ENCODE assay signal across 8 mouse cellular contexts in genomic region chr5:125141525-125141880, GRCm38 (mm10). TPM values are rescaled to one million over a fixed set of nuclear protein-coding genes. Genes with fewer than 3 reads are reported as not detected.
DNase-seq lines count a peak whose midpoint lies in the region; ATAC-seq and TF ChIP-seq lines count a peak whose summit lies in the region.

No protein-coding gene starts in this region.

- H3K4me3 ChIP-seq in kidney, embryonic 15.5 days (replicated peaks) = peak overlapping the region; percentile 34
- no peak overlapping the region for H3K4me3 ChIP-seq in embryonic fibroblast, embryonic 13.5 days (ENCODE audit: insufficient read depth, low read length)

- 0 out of 2 replicates have a peak overlapping the region, but pooled peaks have one; percentile 29 for H3K9ac ChIP-seq in kidney, embryonic 15.5 days

- peak overlapping the region; percentile 97 for H3K27ac ChIP-seq in kidney, embryonic 15.5 days
- peak overlapping the region; percentile 99 for H3K27ac ChIP-seq in embryonic fibroblast, embryonic 13.5 days (ENCODE audit: insufficient read depth, low read length)

- ATAC-seq in kidney, embryonic 15.5 days (replicated peaks; ENCODE audit: low FRiP score) = peak; percentile 61

- TF ChIP-seq CTCF in embryonic fibroblast, embryonic 13.5 days (IDR thresholded peaks at IDR 0.05; ENCODE audit: borderline replicate concordance, insufficient read depth, low read length) = no peak

- no peaks in the 10 kb centered on the region for H3K9me3 ChIP-seq in kidney, embryonic 15.5 days (replicated peaks)

- peak overlapping the region; percentile 58 for H3K4me2 ChIP-seq in kidney, embryonic 15.5 days

- H3K36me3 ChIP-seq in kidney, embryonic 15.5 days = no peaks in the 10 kb centered on the region

- intact Hi-C loops in left cerebral cortex, postnatal 25 days (cut with DNase I) = loop anchor here (2.0 kb wide), 1 partner anchor 35 kb away; no protein-coding TSS in a partner anchor

- H3K4me1 ChIP-seq in kidney, embryonic 15.5 days = peaks cover 97% of the 10 kb centered on the region
- peaks cover 15% of the 10 kb centered on the region for H3K4me1 ChIP-seq in embryonic fibroblast, embryonic 13.5 days (ENCODE audit: control insufficient read depth, insufficient read depth, low read length)

- DNase-seq in kidney, adult 9 months = no peak
- peak; percentile 93 for DNase-seq in MN1 (ENCODE audit: low spot score)
- peak; percentile 75 to 85 for DNase-seq in left cerebral cortex, postnatal 25 days (ENCODE audit: low spot score in 2 of 2)
- DNase-seq in monocyte, adult 2 months (ENCODE audit: low read depth in 1 of 2, low spot score in 2 of 2) = peak; percentile 29 to 31
- no peak for DNase-seq in thymus, postnatal 14 days
- no peak for DNase-seq in cerebellum, adult 11 months

- WGBS in kidney, embryonic 15.5 days = under 1% methylated on average over 7 of the region's 7 CpGs

- peak; percentile 39; the same call in 1 of the 2 replicates for TF ChIP-seq POLR2A in embryonic fibroblast, embryonic 13.5 days (IDR thresholded peaks at IDR 0.05; ENCODE audit: low read depth, low read length)

- H3K27me3 ChIP-seq in kidney, embryonic 15.5 days = no peaks in the 10 kb centered on the region

RNA-seq across cellular contexts. Expression of gene Ncor2, which starts 37.5 kb away (rescaled TPM):
- polyA plus RNA-seq in kidney, embryonic 15.5 days (2015; fragmentation: Nextera tagmentation; extraction: Ambion mirVana) = 27.5 and 28.8 TPM in 2 replicates
- polyA plus RNA-seq in embryonic fibroblast, embryonic 13.5 days (2011; ENCODE audit: insufficient read length, low read depth, missing spikeins) = 110 and 130 TPM in 2 replicates
- 100 to 1,000 TPM; 183 to 200 TPM for total RNA-seq in left cerebral cortex, postnatal 25 days (2021)

Comparison
In these comparisons a context has a peak if more than half of its experiments do, and no peak if none do; other contexts are left out.
1. DNase-seq: peak in MN1 (single experiment), left cerebral cortex, postnatal 25 days (2 of 2) and monocyte, adult 2 months (2 of 2); none in kidney, adult 9 months (single experiment), thymus, postnatal 14 days (single experiment) and cerebellum, adult 11 months (single experiment).